Mouse (Mus musculus) effector memory CD4-positive, alpha-beta T cell, adult 5 months (primary cell): ENCODE measurements around the gene Scn5a. TPM values are rescaled to one million over a fixed set of nuclear protein-coding genes. Genes with fewer than 3 reads are reported as not detected.

ENCODE experiments used
- polyA plus RNA-seq: library from polyadenylated mRNA; unstranded; fragments of 100-300 nt; shearing (Covaris generic); gene quantifications from one replicate; pipeline ENCODE4 v1.2.1, GENCODE M21; 2017

Gene Scn5a
- not detected for polyA plus RNA-seq

GRCm38 (mm10) chr9:119578636-119579438 is at the start of gene Scn5a:
TSS of gene Scn5a (minus strand) at chr9:119579016.

GRCm38 (mm10) chr9:119444738-119445429 is 133.9 kb downstream of the Scn5a start, which contains the start of gene Exog:
TSS of gene Exog (plus strand) at chr9:119444943.

Other genes starting within 250 kb of the Scn5a start
- gene Acaa1a, start 239.3 kb downstream of the Scn5a start, polyA plus RNA-seq, result 75.7 TPM
- gene Myd88, start 237.6 kb downstream of the Scn5a start, polyA plus RNA-seq, result 48.8 TPM
- 0.84 TPM for gene Xylb, start 221.6 kb downstream of the Scn5a start, polyA plus RNA-seq
- not detected for gene Slc22a14, start 213.5 kb downstream of the Scn5a start, polyA plus RNA-seq
- 0.47 TPM for gene Acvr2b, start 176.9 kb downstream of the Scn5a start, polyA plus RNA-seq
- 5.5 TPM for gene Exog, start 134.1 kb downstream of the Scn5a start, polyA plus RNA-seq
- not detected for gene Scn10a, start 140.3 kb upstream of the Scn5a start, polyA plus RNA-seq
- 0.41 TPM for gene Scn11a, start 246.4 kb upstream of the Scn5a start, polyA plus RNA-seq